In genomic region chr7:82720501-82720900, GRCm38 (mm10) we compare ENCODE assay signal across 21 mouse cellular contexts.
DNase-seq lines count a peak whose midpoint lies in the region; ATAC-seq and TF ChIP-seq lines count a peak whose summit lies in the region.
"Had no signal": no experiment of that assay in that cellular context is flagged by ENCODE, and none has a peak within 500 bp of the region (broad histone marks: within the 10 kb centered on the region; RNA-seq: fewer than 3 reads in every experiment).

No protein-coding gene starts in this region.

- no peak for DNase-seq in heart, embryonic 10.5 days (ENCODE audit: low spot score)
- DNase-seq in heart, postnatal 4 days: no peak
- DNase-seq in intestine, embryonic 14.5 days (ENCODE audit: low spot score): no peak
- DNase-seq in kidney, postnatal 14 days: no peak
- DNase-seq: adrenal gland, postnatal 36 days; cerebellum, adult 18-20 months; cerebellum, postnatal 25 days; gastrocnemius, adult 2 months; kidney, postnatal 4 days; layer of hippocampus, adult 9-11 months; liver; retina, postnatal 1 day; thymus, adult 2 months had no signal

- no peak overlapping the region for H3K9ac ChIP-seq in intestine, embryonic 14.5 days (ENCODE audit: low read length)
- H3K9ac ChIP-seq in intestine, postnatal 0 days (ENCODE audit: low read depth, low read length): no peak overlapping the region
- no peak overlapping the region for H3K9ac ChIP-seq in embryonic facial prominence, embryonic 15.5 days
- no peak overlapping the region for H3K9ac ChIP-seq in stomach, embryonic 15.5 days
- H3K9ac ChIP-seq: hindbrain, embryonic 14.5 days; intestine, embryonic 15.5 days had no signal

- H3K36me3 ChIP-seq in heart, embryonic 10.5 days: no peaks in the 10 kb centered on the region
- H3K36me3 ChIP-seq in intestine, embryonic 14.5 days (ENCODE audit: control insufficient read depth, insufficient read depth, low read length): no peaks in the 10 kb centered on the region
- H3K36me3 ChIP-seq in intestine, postnatal 0 days (ENCODE audit: control insufficient read depth, insufficient read depth): no peaks in the 10 kb centered on the region
- no peaks in the 10 kb centered on the region for H3K36me3 ChIP-seq in embryonic facial prominence, embryonic 15.5 days
- no peaks in the 10 kb centered on the region for H3K36me3 ChIP-seq in stomach, embryonic 15.5 days
- H3K36me3 ChIP-seq: intestine, embryonic 15.5 days had no signal

- H3K4me2 ChIP-seq in intestine, embryonic 14.5 days (ENCODE audit: low read length): no peak overlapping the region
- no peak overlapping the region for H3K4me2 ChIP-seq in intestine, postnatal 0 days (replicated peaks; ENCODE audit: low read depth)
- no peak overlapping the region for H3K4me2 ChIP-seq in embryonic facial prominence, embryonic 15.5 days (replicated peaks)
- no peak overlapping the region for H3K4me2 ChIP-seq in stomach, embryonic 15.5 days
- H3K4me2 ChIP-seq: hindbrain, embryonic 14.5 days; intestine, embryonic 15.5 days; midbrain, embryonic 11.5 days had no signal

- no peak overlapping the region for H3K4me3 ChIP-seq in heart, embryonic 10.5 days
- no peak overlapping the region for H3K4me3 ChIP-seq in intestine, embryonic 14.5 days (ENCODE audit: low read depth, low read length)
- no peak overlapping the region for H3K4me3 ChIP-seq in intestine, postnatal 0 days (ENCODE audit: low read depth, low read length)
- H3K4me3 ChIP-seq in embryonic facial prominence, embryonic 15.5 days (replicated peaks): no peak overlapping the region
- no peak overlapping the region for H3K4me3 ChIP-seq in stomach, embryonic 15.5 days (replicated peaks)
- H3K4me3 ChIP-seq: gastrocnemius, adult 2 months; intestine, embryonic 15.5 days; left cerebral cortex, adult 2 months had no signal

- H3K4me1 ChIP-seq in heart, embryonic 10.5 days: peaks cover 47% of the 10 kb centered on the region
- peaks cover 19% of the 10 kb centered on the region for H3K4me1 ChIP-seq in intestine, embryonic 14.5 days (replicated peaks; ENCODE audit: control insufficient read depth, insufficient read depth, low read length)
- 0 out of 2 replicates have a peak, but pooled peaks cover 5% of the 10 kb centered on the region for H3K4me1 ChIP-seq in intestine, postnatal 0 days (replicated peaks; ENCODE audit: control insufficient read depth, insufficient read depth, low read length)
- H3K4me1 ChIP-seq in embryonic facial prominence, embryonic 15.5 days: peaks cover 51% of the 10 kb centered on the region
- 0 out of 2 replicates have a peak, but pooled peaks cover 8% of the 10 kb centered on the region for H3K4me1 ChIP-seq in stomach, embryonic 15.5 days

- peak overlapping the region; percentile 59; the same call in 1 of the 2 replicates for H3K27ac ChIP-seq in heart, embryonic 10.5 days
- H3K27ac ChIP-seq in intestine, embryonic 14.5 days (ENCODE audit: low read depth): 0 out of 2 replicates have a peak overlapping the region, but pooled peaks have one; percentile 14
- no peak overlapping the region for H3K27ac ChIP-seq in intestine, postnatal 0 days (ENCODE audit: low read depth, low read length)
- H3K27ac ChIP-seq in embryonic facial prominence, embryonic 15.5 days (replicated peaks): 0 out of 2 replicates have a peak overlapping the region, but pooled peaks have one; percentile 7
- H3K27ac ChIP-seq in stomach, embryonic 15.5 days: peak overlapping the region; percentile 8; the same call in 1 of the 2 replicates
- H3K27ac ChIP-seq: gastrocnemius, adult 2 months; hindbrain, embryonic 14.5 days; intestine, embryonic 15.5 days; left cerebral cortex, adult 2 months had no signal

- no peak for ATAC-seq in intestine, embryonic 14.5 days (replicated peaks; ENCODE audit: low FRiP score, low TSS enrichment, low read depth)
- ATAC-seq in intestine, postnatal 0 days: no peak
- ATAC-seq in embryonic facial prominence, embryonic 15.5 days (ENCODE audit: insufficient number of reproducible peaks, low FRiP score, low TSS enrichment, low read depth): no peak
- ATAC-seq in stomach, embryonic 15.5 days (ENCODE audit: insufficient read depth, low FRiP score, low read depth): no peak
- ATAC-seq: lung, postnatal 0 days had no signal

- no peaks in the 10 kb centered on the region for H3K9me3 ChIP-seq in heart, embryonic 10.5 days
- no peaks in the 10 kb centered on the region for H3K9me3 ChIP-seq in intestine, embryonic 14.5 days (ENCODE audit: control insufficient read depth, low read length)
- no peaks in the 10 kb centered on the region for H3K9me3 ChIP-seq in intestine, postnatal 0 days (ENCODE audit: control insufficient read depth)
- no peaks in the 10 kb centered on the region for H3K9me3 ChIP-seq in embryonic facial prominence, embryonic 15.5 days (replicated peaks)
- H3K9me3 ChIP-seq in stomach, embryonic 15.5 days: no peaks in the 10 kb centered on the region
- H3K9me3 ChIP-seq: intestine, embryonic 15.5 days had no signal

- TF ChIP-seq CTCF in intestine, postnatal 0 days (IDR thresholded peaks at IDR 0.05; ENCODE audit: low read depth): no peak

- no peaks in the 10 kb centered on the region for H3K27me3 ChIP-seq in heart, embryonic 10.5 days (ENCODE audit: insufficient read depth, poor library complexity, severe bottlenecking)
- H3K27me3 ChIP-seq in intestine, embryonic 14.5 days (replicated peaks; ENCODE audit: control insufficient read depth, insufficient read depth, low read length): no peaks in the 10 kb centered on the region
- no peaks in the 10 kb centered on the region for H3K27me3 ChIP-seq in intestine, postnatal 0 days (replicated peaks; ENCODE audit: control insufficient read depth, insufficient read depth, low read length)
- no peaks in the 10 kb centered on the region for H3K27me3 ChIP-seq in embryonic facial prominence, embryonic 15.5 days
- H3K27me3 ChIP-seq in stomach, embryonic 15.5 days (replicated peaks): no peaks in the 10 kb centered on the region
- H3K27me3 ChIP-seq: intestine, embryonic 15.5 days had no signal

- WGBS in heart, embryonic 10.5 days: 68% methylated on average over 7 of the region's 7 CpGs
- WGBS in intestine, embryonic 14.5 days: 63% methylated on average over 7 of the region's 7 CpGs
- WGBS in intestine, postnatal 0 days: 72% methylated on average over 7 of the region's 7 CpGs
- WGBS in embryonic facial prominence, embryonic 15.5 days: 37% methylated on average over 7 of the region's 7 CpGs
- 37% methylated on average over 7 of the region's 7 CpGs for WGBS in stomach, embryonic 15.5 days
